Mouse (Mus musculus): Measurements from ENCODE around the gene Vmn1r57. TPM values are rescaled to one million over a fixed set of nuclear protein-coding genes. Genes with fewer than 3 reads are reported as not detected.
"Not testable (repeated sequence)": the region's sequence is repeated elsewhere in the genome, so short reads cannot be mapped to it uniquely, and the experiment has no call there.

Vmn1r57 gene
- total RNA-seq (2021), result not detected

GRCm38 (mm10) chr7:5218193-5218592 is at the start of gene Vmn1r57:
Gene Vmn1r57 (plus strand): TSS chr7:5218493.
- not testable (repeated sequence) for DNase-seq (ENCODE audit: extremely low spot score in 1 of 2, low spot score in 2 of 2)
- intact Hi-C loops (cut with DNase I), result loop anchor here (10.0 kb wide), 1 partner anchor 237 kb away; the partner anchor contains the start of gene Vmn1r59

- intact Hi-C loops (cut with DNase I); DNase-seq (ENCODE audit: extremely low spot score in 1 of 2, low spot score in 2 of 2): not testable (repeated sequence)
These were observed 21.6 kb upstream of the Vmn1r57 start, which contains the start of gene Vmn1r56 for GRCm38 (mm10) chr7:5196647-5197046. Gene Vmn1r56 (minus strand): TSS chr7:5196747.

- DNase-seq (ENCODE audit: extremely low spot score in 1 of 2, low spot score in 2 of 2), result no peak
- intact Hi-C loops (cut with DNase I), result no loop called here
These were observed 44.8 kb downstream of the Vmn1r57 start for GRCm38 (mm10) chr7:5263051-5263450.

Other genes with a start within 250 kb of the Vmn1r57 start
- gene Sbk3, start 247.3 kb upstream of the Vmn1r57 start, total RNA-seq (2021), result under 1 TPM; 0.24 to 0.32 TPM
- gene Zfp579, start 222.3 kb upstream of the Vmn1r57 start, total RNA-seq (2021), result 10 to 100 TPM; 29.7 to 33.6 TPM
- 1 to 10 TPM; 4.0 to 4.4 TPM for gene Zfp524, start 204.1 kb upstream of the Vmn1r57 start, total RNA-seq (2021)
- gene Fiz1, start 203.8 kb upstream of the Vmn1r57 start, total RNA-seq (2021), result 10 to 100 TPM; 22.0 to 23.7 TPM
- gene Gm44973, start 203.0 kb upstream of the Vmn1r57 start, total RNA-seq (2021), result not detected
- gene Zfp865, start 198.1 kb upstream of the Vmn1r57 start, total RNA-seq (2021), result 10 to 100 TPM; 35.4 to 36.5 TPM
- gene Ccdc106, start 197.9 kb upstream of the Vmn1r57 start, total RNA-seq (2021), result 10 to 100 TPM; 59.7 to 59.9 TPM
- not detected for gene 4632433K11Rik, start 184.4 kb upstream of the Vmn1r57 start, total RNA-seq (2021)
- gene Zfp784, start 180.0 kb upstream of the Vmn1r57 start, total RNA-seq (2021), result 1 to 10 TPM; 4.1 to 4.8 TPM
- gene Zfp580, start 167.0 kb upstream of the Vmn1r57 start, total RNA-seq (2021), result 10 to 100 TPM; 68.9 to 71.0 TPM
- 100 to 1,000 TPM; 170 to 172 TPM for gene U2af2, start 156.3 kb upstream of the Vmn1r57 start, total RNA-seq (2021)
- gene Epn1, start 138.3 kb upstream of the Vmn1r57 start, total RNA-seq (2021), result 100 to 1,000 TPM; 387 to 408 TPM
- not detected for gene Rfpl4, start 101.5 kb upstream of the Vmn1r57 start, total RNA-seq (2021)
- gene Rasl2-9, start 92.5 kb upstream of the Vmn1r57 start, total RNA-seq (2021), result under 1 TPM in 1 of 2 experiments, not detected in 1; 0.71 TPM
- not detected for gene Vmn1r55, start 68.8 kb upstream of the Vmn1r57 start, total RNA-seq (2021)
- not detected for gene Vmn1r56, start 21.7 kb upstream of the Vmn1r57 start, total RNA-seq (2021)
- gene Gm5065, start 132.0 kb downstream of the Vmn1r57 start, total RNA-seq (2021), result not detected
- gene Nlrp2, start 132.5 kb downstream of the Vmn1r57 start, total RNA-seq (2021), result not detected
- gene Vmn1r58, start 194.9 kb downstream of the Vmn1r57 start, total RNA-seq (2021), result not detected
- not detected for gene Vmn1r59, start 238.3 kb downstream of the Vmn1r57 start, total RNA-seq (2021)